Mouse (Mus musculus): ENCODE data around the gene Il10ra.

Il10ra gene

DNA sequence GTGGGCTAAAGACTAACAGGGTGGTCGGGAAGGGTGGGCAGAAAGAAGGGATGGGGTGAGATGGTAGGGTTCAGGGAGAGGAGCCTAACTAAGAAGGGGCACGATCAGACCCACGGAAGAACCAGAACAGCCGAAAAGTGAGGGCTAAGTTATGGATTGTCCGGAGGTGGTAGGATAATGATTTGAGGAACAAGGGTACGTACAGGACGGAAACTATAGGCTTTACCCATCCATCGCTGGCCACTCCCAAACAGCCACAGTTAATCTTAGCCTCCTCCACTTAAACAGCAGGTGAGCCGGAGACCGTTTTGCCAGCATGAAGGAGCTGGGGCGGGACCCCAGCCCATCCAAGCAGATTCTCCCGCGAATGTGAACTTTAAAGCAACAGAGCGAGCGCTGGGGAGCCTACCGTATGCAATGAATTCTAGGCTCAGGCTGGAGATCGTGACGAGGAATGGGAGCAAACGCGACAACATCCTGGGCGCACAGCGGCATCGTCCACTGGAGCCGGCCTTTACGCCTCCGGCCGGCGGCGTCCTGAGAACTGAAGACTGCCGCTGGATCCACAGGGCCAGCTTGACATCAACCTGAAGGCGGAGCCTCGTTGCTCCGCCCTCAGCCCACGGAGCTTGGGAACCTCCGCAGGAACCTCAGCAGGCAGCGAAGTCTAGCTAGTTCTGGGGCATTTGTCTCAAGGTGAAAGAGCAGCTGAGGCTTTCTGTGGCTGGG, at the start of gene Il10ra:
TSS of gene Il10ra (minus strand) at position 553 of the 729 bp plus-strand sequence.
- no peak for DNase-seq (ENCODE audit: low read depth)

- peak; percentile 23 for DNase-seq (ENCODE audit: low read depth)
Observed at GRCm38 (mm10) chr9:45317635-45318034, 48.7 kb upstream of the Il10ra start.

- DNase-seq (ENCODE audit: low read depth), result no peak
Observed at GRCm38 (mm10) chr9:45313913-45314312, 45.0 kb upstream of the Il10ra start.

DNA sequence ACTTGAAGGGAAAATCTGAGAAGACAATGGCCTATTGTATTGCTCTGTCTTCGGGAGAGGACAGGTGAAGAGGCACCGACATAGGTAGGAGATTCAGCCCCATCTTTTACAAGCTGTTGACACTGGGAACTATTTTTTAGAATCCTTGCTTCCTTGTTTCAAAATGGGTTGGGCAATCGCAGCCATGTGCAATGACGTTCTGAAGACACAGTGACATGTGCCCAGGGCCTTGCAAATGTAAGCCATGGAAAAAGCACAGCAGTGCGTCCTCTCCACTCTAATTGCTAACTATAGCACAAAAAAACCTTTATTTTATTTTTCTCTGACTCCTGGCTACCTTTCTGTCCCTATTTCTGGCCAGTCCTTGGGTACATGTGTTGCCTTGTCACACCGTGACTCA, 42.9 kb upstream of the Il10ra start:
- no peak for DNase-seq (ENCODE audit: low read depth)

- DNase-seq (ENCODE audit: low read depth), result no peak
Observed at GRCm38 (mm10) chr9:45308521-45308920, 39.6 kb upstream of the Il10ra start.

GRCm38 (mm10) chr9:45306746-45307410, 37.9 kb upstream of the Il10ra start:
- DNase-seq (ENCODE audit: low read depth), result no peak

DNA sequence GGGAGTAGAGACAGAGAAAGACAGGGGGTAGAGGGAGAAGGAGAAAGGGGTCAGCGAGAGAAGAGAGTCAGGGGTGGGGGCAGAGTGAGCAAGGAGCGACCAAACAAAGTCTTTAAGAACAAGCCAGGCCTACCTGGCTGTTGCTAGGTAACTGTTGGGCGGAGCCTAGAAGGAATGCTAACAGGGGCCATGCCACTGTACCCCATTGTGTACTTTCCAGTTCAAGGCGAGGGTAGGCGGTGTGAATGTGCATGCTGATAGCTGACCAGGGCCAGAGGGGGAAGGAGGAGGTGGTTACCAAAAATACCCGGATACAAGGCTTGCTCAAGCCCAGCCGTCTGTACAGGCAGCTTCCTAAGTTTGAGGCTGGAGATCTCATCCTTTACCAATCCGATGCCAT, 32.8 kb upstream of the Il10ra start:
- no peak for DNase-seq (ENCODE audit: low read depth)

GRCm38 (mm10) chr9:45300422-45301104, 31.6 kb upstream of the Il10ra start:
- peak; percentile 59 for DNase-seq (ENCODE audit: low read depth)

GRCm38 (mm10) chr9:45299231-45300006, 30.5 kb upstream of the Il10ra start:
- peak; percentile 10 for DNase-seq (ENCODE audit: low read depth)

- DNase-seq (ENCODE audit: low read depth), result no peak
Observed at GRCm38 (mm10) chr9:45294210-45295011, 25.5 kb upstream of the Il10ra start.

- DNase-seq (ENCODE audit: low read depth), result no peak
Observed at GRCm38 (mm10) chr9:45291481-45292168, 22.7 kb upstream of the Il10ra start.

GRCm38 (mm10) chr9:45282466-45282865, 13.5 kb upstream of the Il10ra start:
- DNase-seq (ENCODE audit: low read depth), result no peak

DNA sequence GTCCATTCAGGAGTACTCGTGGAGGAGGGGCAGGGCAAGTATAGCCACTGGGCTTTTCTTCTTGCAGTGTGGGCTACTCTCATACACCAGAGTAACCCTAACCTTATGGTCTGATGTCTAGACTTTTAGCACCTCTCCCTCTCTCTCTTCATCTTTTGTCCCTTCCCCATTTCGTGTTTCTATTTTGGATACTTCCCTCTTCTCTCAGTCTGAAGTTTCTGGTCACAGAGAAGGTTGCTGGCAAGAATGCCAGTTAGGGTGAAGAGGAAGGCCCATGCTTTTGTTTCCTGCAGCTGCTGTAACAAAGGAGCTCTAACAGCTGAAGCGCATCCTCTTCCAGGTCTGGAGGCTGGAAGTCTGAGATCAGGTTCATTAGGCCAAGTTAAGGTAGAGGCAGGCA, 11.9 kb upstream of the Il10ra start:
- no peak for DNase-seq (ENCODE audit: low read depth)

- no peak for DNase-seq (ENCODE audit: low read depth)
Observed at GRCm38 (mm10) chr9:45280059-45280458, 11.1 kb upstream of the Il10ra start.

DNA sequence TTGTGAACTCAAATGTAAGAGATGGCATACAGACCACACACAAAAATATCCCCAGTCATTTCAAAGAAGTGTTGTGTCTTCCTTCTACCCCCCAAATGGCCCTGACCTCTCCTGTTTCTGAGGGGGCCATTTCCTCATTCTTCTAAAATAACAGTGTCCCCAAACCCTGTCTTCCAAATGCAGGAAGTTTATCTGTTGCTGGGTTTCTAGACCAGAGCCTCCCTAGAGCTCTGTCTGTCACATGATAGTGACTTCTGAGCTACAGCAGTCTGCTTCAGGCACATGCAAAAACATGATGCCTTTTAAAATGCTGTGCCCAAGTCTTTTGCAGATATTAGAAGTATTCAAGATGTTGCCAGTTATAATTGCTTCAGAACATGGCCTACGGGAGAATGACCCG, 5.7 kb upstream of the Il10ra start:
- no peak for DNase-seq (ENCODE audit: low read depth)

DNA sequence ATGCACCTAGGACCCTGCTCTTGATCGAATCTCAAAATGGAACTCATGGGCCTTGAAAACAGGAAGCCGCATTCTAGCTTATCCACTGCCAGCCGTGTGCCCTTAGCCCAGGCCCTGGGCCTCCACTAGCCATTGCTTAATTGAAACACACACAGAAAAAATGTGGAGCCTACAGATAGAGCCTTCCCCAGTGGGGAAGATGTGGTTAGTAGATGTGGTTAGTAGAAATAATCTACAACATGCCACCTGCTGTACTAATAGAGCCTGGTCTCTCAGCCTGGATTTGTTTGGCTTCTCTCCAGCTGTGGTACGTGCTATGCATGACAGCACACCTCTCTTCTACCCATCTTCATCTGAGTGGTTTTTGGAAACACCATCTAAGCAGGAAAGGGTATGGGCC, 5.3 kb upstream of the Il10ra start:
- no peak for DNase-seq (ENCODE audit: low read depth)

DNA sequence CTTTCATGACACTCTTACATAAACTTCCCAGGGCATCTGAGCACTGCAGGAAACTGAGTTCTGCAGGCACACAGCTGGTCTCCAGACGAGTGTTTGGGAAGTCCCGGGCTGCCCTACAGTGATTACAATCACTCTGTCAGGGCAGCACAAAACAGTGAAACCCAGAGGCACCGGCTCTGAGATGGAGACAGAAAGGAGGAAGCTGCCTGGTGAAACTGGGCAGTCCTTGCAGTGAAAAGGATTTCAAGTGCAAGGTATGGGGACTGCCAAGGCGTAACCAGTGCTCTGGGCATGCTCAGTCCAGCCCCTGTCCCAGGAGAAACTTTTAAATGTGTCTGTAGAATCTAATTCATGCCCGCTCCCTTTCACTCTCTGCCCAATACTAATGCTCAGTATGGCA, 3.3 kb upstream of the Il10ra start:
- no peak for DNase-seq (ENCODE audit: low read depth)

- DNase-seq (ENCODE audit: low read depth), result no peak
Observed at GRCm38 (mm10) chr9:45268079-45268478, 870 bp downstream of the Il10ra start.

GRCm38 (mm10) chr9:45267099-45267498, 1.9 kb downstream of the Il10ra start:
- DNase-seq (ENCODE audit: low read depth), result no peak

GRCm38 (mm10) chr9:45261872-45262271, 7.1 kb downstream of the Il10ra start:
- DNase-seq (ENCODE audit: low read depth), result no peak

- DNase-seq (ENCODE audit: low read depth), result peak; percentile 18
Observed at GRCm38 (mm10) chr9:45261466-45261865, 7.5 kb downstream of the Il10ra start.

All from NIH3T3 (cell line).